Mouse (Mus musculus) c-Kit-positive CD71-positive TER-119-positive erythroid progenitor cells, embryonic 14.5 days (primary cell): ENCODE results near the gene Traf4.
"Not testable (repeated sequence)": the region's sequence is repeated elsewhere in the genome, so short reads cannot be mapped to it uniquely, and the experiment has no call there.

Experiments used
- DNase-seq: peaks from one replicate; pipeline ENCODE4 v3.0.0-alpha.2; 2013; ENCODE audit warnings: low spot score

The Traf4 gene

GRCm38 (mm10) chr11:78138023-78138422 lies 27.4 kb downstream of the Traf4 start:
- no peak for DNase-seq

DNA sequence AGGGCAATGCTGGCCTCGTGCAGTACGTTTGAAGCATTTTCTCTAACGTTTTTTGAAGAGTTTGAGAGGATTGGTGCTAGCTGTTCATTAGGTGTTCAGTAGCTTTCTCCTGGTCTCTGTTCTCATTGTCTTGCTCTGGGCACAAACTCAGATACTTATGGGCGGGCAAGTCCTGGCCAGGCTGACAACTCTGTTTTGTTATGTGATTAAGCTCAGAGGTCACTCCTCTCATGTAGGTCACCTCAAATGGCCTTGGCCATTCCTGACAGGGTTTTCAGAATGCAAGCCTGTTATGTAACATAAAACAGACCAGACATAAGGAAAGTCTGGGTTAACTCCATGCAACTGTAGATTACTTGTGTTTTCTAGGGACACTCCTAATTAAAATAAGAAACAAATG lies 27.8 kb downstream of the Traf4 start:
- no peak for DNase-seq

GRCm38 (mm10) chr11:78136132-78136531 lies 29.3 kb downstream of the Traf4 start:
- no peak for DNase-seq

GRCm38 (mm10) chr11:78135314-78135713 lies 30.1 kb downstream of the Traf4 start:
- not testable (repeated sequence) for DNase-seq

DNA sequence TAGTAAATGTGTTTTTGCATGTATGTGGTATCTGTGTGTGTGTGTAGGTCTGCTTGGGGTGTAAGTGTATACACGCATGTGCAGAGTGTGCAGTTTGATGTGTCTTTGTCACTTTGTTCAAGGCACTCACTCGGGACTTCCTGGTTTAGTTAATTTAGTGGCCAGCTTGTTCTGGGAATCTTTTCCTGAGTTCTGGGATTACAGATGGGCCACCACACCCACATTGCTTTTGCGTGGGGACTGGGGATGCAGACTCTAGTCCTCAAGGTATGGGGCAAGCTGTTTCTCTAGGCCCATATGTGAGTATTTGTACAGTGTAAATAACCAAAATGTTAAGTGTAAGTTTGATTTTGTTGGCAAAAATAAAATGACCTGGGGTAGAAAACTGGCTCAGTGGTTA lies 31.0 kb downstream of the Traf4 start:
- DNase-seq: no peak

DNA sequence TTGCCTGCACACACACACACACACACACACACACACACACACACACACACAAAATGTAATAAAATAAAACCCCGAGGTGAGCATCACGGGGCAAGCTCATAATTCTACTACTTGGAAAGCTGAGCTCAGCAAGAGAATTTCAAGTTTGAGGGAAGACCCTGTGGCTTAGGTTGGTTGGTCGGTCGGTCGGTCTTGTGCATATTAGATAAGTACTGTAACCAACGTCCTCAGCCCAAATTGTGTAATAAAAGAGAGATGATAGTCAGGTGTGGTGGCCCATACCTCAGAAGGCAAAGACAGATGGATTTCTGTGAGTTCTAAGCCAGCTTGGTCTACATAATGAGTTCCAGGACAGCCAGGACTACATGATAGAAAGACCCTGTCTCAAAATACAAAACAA lies 31.5 kb downstream of the Traf4 start:
- DNase-seq: no peak

GRCm38 (mm10) chr11:78129458-78129857 lies 35.9 kb downstream of the Traf4 start:
- DNase-seq: no peak

DNA sequence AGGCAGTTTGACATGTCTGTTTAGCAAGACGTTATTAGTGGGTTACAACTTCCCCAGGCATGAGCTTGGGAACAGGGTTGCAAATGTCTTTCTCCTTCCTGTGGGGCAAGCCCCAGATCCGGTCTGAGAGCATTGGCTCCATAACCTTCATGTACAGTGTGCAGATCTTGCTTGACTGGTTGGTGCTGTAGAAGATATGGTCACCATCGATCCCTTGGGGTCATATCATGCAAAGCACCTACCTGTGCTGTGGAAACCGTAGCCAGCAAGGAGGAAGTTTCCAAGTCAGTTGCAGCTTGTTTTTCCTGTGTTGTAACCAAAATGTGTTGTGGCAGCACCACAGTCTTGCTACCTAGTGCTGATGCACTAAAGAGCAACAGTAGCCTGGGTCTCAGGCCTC lies 38.6 kb downstream of the Traf4 start:
- no peak for DNase-seq

DNA sequence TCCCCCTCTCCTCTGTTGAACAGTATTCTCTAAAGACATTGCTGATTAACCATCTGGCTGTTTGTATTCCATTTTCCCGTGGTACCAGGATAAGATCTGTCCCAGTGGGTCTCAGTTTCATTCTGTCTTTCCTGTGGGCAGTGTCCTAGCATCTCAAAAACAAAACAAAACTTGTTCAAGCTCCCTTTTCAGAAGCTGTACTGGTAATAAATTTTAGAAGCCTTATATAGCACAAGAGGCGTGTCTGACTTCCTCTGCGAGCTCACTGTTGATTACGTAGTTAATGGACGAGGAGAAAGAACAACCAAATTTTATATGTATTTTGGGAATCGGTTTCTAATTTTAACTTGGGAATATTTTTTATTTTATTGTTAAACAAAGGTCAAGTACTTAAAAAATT lies 39.7 kb downstream of the Traf4 start:
- no peak for DNase-seq

- no peak for DNase-seq
These were observed 41.6 kb downstream of the Traf4 start for GRCm38 (mm10) chr11:78123782-78124181.

DNA sequence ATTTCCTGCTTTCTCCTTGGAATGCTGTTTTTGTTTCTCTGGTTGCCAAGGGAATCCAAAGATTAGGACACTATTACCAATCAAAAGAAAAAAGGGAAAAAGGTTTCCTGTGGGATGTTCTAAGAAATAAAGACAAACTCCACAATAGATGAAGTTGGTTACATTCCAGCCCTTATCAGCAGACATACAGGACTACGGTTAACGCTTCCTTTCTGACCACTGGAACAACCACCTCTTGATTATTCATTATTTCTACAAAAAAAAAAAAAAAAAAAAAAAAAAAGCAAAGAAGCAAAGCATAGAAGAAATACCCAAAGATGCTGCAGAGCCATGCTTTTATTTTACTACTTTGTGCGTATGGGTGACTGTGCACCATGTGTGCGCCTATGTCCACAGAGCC lies 42.6 kb downstream of the Traf4 start:
- DNase-seq: no peak

DNA sequence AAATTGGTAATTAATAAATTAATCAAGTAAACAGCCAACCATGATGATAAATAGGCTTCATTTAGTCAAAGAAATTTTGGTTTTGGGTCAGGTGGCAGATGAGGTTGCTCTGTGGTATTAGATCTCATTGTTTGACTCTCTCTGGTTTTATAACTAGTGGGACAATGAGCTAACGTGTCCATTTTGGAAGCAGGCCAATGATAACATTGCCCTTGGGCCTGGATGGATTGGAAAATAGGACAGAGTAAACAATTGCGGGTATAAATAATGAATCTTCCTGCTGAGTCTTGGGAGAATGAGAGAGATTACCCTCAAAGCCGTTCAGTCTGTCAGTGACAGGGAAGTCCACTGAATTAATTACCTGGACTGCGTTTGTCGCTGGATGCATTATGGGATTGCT lies 44.2 kb downstream of the Traf4 start:
- no peak for DNase-seq

DNA sequence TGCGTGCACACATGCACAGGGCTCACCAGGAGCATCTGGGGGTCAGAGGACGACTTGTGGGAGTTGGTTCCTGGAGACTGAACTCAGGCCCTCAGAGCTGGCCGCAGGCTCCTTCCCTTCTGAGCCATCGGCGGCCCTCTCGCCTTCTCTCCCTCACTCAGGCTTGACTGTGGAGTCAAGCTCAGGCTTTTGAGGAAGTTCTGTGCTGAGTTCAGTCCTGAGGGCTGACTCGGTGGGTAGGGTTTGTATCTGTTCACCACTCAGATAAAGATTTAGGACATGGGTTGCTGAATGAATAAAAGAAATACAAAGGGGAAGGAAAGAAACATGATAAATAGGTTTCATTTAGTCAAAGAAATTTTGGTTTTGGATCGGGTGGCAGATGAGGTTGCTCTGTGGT lies 45.5 kb downstream of the Traf4 start:
- DNase-seq: no peak

DNA sequence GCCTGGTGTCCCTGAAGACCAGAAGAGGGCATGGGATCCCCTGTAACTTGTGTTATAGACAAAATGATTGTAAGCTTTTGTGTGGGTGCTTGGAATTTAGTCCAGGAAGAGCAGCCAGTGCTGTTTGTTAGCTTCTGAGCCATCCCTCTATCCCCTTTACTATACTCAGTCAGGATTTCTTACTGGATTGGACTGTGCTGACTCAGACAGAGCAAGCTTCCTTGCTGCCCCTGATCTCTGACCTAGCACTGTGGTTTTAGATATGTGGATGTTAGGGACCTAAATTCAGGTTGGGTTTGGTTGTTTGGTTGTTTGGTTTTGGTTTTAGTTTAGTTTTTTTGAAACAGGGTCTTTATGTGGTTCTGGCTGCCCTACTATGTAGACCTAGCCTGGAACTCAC lies 46.9 kb downstream of the Traf4 start:
- DNase-seq: no peak

DNA sequence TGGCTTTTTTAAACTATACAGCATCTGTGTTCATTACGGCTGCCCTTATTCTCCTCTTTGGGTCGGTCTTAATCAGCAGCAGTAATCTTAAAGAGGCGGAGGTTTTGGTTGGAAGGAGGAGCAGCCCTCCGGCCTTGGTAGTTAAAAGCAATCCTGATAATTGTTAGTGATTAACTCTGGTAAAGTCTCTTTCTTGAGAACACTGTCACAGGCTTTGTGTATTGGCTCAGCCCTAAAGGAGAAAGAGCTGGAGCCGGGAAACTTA lies 49.3 kb downstream of the Traf4 start:
- DNase-seq: no peak

DNA sequence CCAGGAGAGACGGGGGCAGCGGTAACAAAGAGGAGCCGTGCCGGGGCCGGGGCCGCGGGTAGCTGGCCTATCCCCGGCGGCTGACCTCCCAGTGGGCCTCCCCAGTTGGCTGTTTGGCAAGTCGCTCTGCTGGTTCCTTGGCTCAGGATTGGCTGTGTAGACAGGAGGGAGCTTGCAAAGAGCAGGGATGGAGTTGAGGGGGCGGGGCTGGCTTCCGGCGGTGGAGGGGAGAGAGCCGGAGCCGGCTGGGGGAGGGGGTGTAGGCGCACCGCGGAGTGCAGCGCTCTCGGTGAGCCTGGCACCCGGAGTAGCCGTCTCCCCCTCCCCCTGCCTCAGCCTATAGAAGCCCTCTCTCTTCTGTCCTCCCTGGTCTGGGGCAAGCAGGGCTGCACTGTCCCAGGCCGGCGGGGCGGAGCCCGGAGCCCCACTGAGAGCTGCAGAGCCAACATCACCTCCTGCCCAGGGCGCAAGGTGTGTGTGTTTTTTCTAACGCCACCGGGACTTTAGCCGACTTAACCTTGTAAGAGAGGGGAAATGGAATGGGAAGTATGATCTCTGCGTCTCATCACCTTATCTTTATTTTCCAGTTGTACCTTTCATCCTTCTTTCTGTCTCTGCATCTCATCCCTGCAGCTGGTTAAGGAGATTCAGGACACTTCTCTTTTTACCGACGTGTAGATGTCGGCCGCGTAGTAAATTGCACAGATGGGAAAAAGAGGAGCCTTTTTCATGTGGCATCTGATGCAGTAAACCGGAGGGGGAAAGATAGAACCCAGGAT lies 49.8 kb downstream of the Traf4 start:
- DNase-seq: peak; percentile 86

DNA sequence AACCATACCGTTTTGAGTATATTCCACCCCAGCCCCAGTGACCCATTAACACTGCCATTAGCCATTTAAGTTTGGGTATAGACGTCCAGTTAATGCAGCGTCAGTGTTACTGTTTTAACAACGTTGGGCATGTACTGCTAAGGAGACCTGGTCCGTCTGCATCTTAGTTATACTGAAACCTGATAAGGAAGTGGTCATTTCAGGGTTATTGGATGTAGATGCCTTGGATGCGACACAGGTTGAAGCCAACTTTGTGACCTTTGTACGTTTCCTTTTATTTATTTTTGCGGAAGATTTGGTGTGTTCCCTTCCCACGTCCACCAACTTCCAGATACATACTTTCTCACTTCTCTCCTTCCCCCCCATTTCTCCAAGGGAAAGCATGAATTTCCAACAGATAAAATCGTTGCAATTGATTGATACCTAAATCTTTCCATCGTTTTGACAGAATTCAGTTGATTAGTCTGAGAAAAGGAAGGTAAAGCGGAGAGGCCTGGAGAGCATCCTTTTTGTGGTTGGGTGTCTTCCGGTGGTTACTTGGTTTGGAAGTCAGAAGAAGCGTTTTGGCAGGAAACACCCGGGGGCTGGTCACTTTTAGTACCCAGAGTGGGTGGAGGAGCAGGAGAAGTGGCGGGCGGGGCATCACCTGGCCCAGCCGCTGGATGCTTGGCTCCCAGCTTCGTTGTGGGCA lies 50.6 kb downstream of the Traf4 start:
- DNase-seq: no peak

GRCm38 (mm10) chr11:78113616-78114015 lies 51.8 kb downstream of the Traf4 start:
- no peak for DNase-seq
